Mouse (Mus musculus) olfactory bulb, adult 2 months (tissue): ENCODE measurements around the gene Kcnn3.

Experiments used
- CTCF ChIP-seq: fragments of 200-500 bp; IDR thresholded peaks from 2 replicates; pipeline ENCODE4 v1.5.1; 2012; ENCODE audit warnings: low read depth, mild to moderate bottlenecking, low read length, moderate library complexity; ENCODE audit not compliant: insufficient read depth
- POLR2A ChIP-seq: fragments of 200-500 bp; IDR thresholded peaks from 2 replicates; pipeline ENCODE4 v1.6.1; 2012; ENCODE audit warnings: mild to moderate bottlenecking, low read depth, low read length, moderate library complexity; ENCODE audit not compliant: insufficient read depth

DNA sequence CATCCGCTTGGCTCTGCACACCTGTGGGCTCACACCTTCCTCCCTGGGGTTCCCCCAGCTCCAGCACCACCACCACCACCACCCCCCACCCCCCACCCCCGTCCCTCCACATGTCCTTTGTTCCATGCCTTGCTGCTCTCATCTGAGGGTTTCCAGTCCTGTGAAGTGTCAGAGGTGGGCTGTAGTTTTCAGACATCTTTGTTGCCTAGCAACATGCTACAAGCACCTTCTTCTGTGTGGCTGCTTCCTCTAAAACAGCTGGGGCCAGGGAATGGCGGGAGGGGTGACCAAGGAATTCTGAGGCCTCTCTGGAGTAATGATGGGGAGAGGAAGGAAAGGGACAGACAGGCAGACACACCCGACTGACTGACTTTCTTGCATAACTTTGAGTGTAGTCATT, 106.6 kb downstream of the Kcnn3 start:
- TF ChIP-seq CTCF = no peak
- no peak for TF ChIP-seq POLR2A
